Mouse (Mus musculus) gonadal fat pad, adult 2 months (tissue): ENCODE measurements around the gene Dok1. TPM values are rescaled to one million over a fixed set of nuclear protein-coding genes. Genes with fewer than 3 reads are reported as not detected.

Experiments
- polyA plus RNA-seq: library from polyadenylated mRNA; depleted of rRNA; stranded (reverse); fragments of >200 nt; gene quantifications from 2 replicates; pipeline ENCODE4 v1.2.3, GENCODE M21; 2012; rRNA removed

The Dok1 gene
- polyA plus RNA-seq, 1 experiment: 28.3 TPM

Other genes starting within 250 kb of the Dok1 start
- gene Sema4f, start 93.7 kb downstream of the Dok1 start, polyA plus RNA-seq: 0.62 and 0.66 TPM in 2 replicates
- 3.7 and 4.2 TPM in 2 replicates for gene M1ap, start 86.6 kb downstream of the Dok1 start, polyA plus RNA-seq
- 9.8 and 12.1 TPM in 2 replicates for gene Loxl3, start 702 bp upstream of the Dok1 start, polyA plus RNA-seq
- gene Aup1, start 21.1 kb upstream of the Dok1 start, polyA plus RNA-seq: 269 and 309 TPM in 2 replicates
- 38.5 and 44.7 TPM in 2 replicates for gene Htra2, start 21.8 kb upstream of the Dok1 start, polyA plus RNA-seq
- 1.3 and 1.4 TPM in 2 replicates for gene Dqx1, start 24.4 kb upstream of the Dok1 start, polyA plus RNA-seq
- gene Tlx2, start 36.8 kb upstream of the Dok1 start, polyA plus RNA-seq: not detected in 2 replicates
- 15.8 and 23.1 TPM in 2 replicates for gene Pcgf1, start 44.4 kb upstream of the Dok1 start, polyA plus RNA-seq
- 1.9 and 2.5 TPM in 2 replicates for gene Lbx2, start 52.9 kb upstream of the Dok1 start, polyA plus RNA-seq
- gene Ccdc142, start 68.1 kb upstream of the Dok1 start, polyA plus RNA-seq: 5.8 and 6.5 TPM in 2 replicates
- gene Gm42688, start 68.1 kb upstream of the Dok1 start, polyA plus RNA-seq: 4.0 and 4.4 TPM in 2 replicates
- 71.5 and 89.4 TPM in 2 replicates for gene Mrpl53, start 75.6 kb upstream of the Dok1 start, polyA plus RNA-seq
- gene Mogs, start 82.0 kb upstream of the Dok1 start, polyA plus RNA-seq: 55.3 and 56.3 TPM in 2 replicates
- gene Wbp1, start 88.1 kb upstream of the Dok1 start, polyA plus RNA-seq: 187 and 193 TPM in 2 replicates
- 17.1 and 30.1 TPM in 2 replicates for gene Ino80b, start 92.0 kb upstream of the Dok1 start, polyA plus RNA-seq
- gene Rtkn, start 102.0 kb upstream of the Dok1 start, polyA plus RNA-seq: 30.2 and 41.3 TPM in 2 replicates
- gene Wdr54, start 122.9 kb upstream of the Dok1 start, polyA plus RNA-seq: 2.9 and 3.6 TPM in 2 replicates
- gene 1700003E16Rik, start 122.9 kb upstream of the Dok1 start, polyA plus RNA-seq: 2.7 and 4.4 TPM in 2 replicates
- gene Dctn1, start 132.4 kb upstream of the Dok1 start, polyA plus RNA-seq: 101 and 114 TPM in 2 replicates
- gene Slc4a5, start 186.4 kb upstream of the Dok1 start, polyA plus RNA-seq: 0.96 and 2.3 TPM in 2 replicates